Mouse (Mus musculus) spleen, embryonic (tissue): ENCODE results near the gene Uqcc1.

Experiments used
- CTCF ChIA-PET: fragments of 350-600 bp; sonication (Branson Sonifier 250); formaldehyde crosslinking; loops from one replicate; lab custom pipeline; 2022; lab: Charles Lee

Uqcc1 gene

GRCm38 (mm10) chr2:155939897-155940529 is 9.9 kb upstream of the Uqcc1 start:
- CTCF ChIA-PET = no interaction called here

- CTCF ChIA-PET = interaction anchor here (0.6 kb wide), 1 partner anchor 68 kb away, joined by 3 read pairs; no protein-coding TSS in a partner anchor
These were observed 1.3 kb downstream of the Uqcc1 start for GRCm38 (mm10) chr2:155928711-155929345.

GRCm38 (mm10) chr2:155925213-155925612 is 4.9 kb downstream of the Uqcc1 start:
- CTCF ChIA-PET = interaction anchor here (0.6 kb wide), 1 partner anchor 138 kb away, joined by 3 read pairs; no protein-coding TSS in a partner anchor

GRCm38 (mm10) chr2:155923143-155923542 is 7.0 kb downstream of the Uqcc1 start:
- CTCF ChIA-PET = no interaction called here

GRCm38 (mm10) chr2:155914684-155915083 is 15.4 kb downstream of the Uqcc1 start:
- CTCF ChIA-PET = interaction anchor here (0.5 kb wide), 1 partner anchor 436 kb away, joined by 3 read pairs; no protein-coding TSS in a partner anchor

- CTCF ChIA-PET = interaction anchor here (0.6 kb wide), 1 partner anchor 849 kb away, joined by 6 read pairs; no protein-coding TSS in a partner anchor
These were observed 26.5 kb downstream of the Uqcc1 start for GRCm38 (mm10) chr2:155903632-155904008.

GRCm38 (mm10) chr2:155902989-155903631 is 27.0 kb downstream of the Uqcc1 start:
- CTCF ChIA-PET = interaction anchor here (0.6 kb wide), 1 partner anchor 848 kb away, joined by 6 read pairs; no protein-coding TSS in a partner anchor

- CTCF ChIA-PET = no interaction called here
These were observed 34.9 kb downstream of the Uqcc1 start for GRCm38 (mm10) chr2:155895046-155895735.

- CTCF ChIA-PET = no interaction called here
These were observed 35.6 kb downstream of the Uqcc1 start for GRCm38 (mm10) chr2:155894307-155895045.

GRCm38 (mm10) chr2:155886776-155887175 is 43.3 kb downstream of the Uqcc1 start:
- CTCF ChIA-PET = no interaction called here

- CTCF ChIA-PET = no interaction called here
These were observed 44.8 kb downstream of the Uqcc1 start for GRCm38 (mm10) chr2:155885271-155885697.

- CTCF ChIA-PET = no interaction called here
These were observed 48.0 kb downstream of the Uqcc1 start for GRCm38 (mm10) chr2:155882087-155882486.

GRCm38 (mm10) chr2:155878964-155879876 is 50.9 kb downstream of the Uqcc1 start:
- CTCF ChIA-PET = no interaction called here

GRCm38 (mm10) chr2:155873636-155874035 is 56.5 kb downstream of the Uqcc1 start:
- CTCF ChIA-PET = no interaction called here

GRCm38 (mm10) chr2:155872930-155873507 is 57.1 kb downstream of the Uqcc1 start:
- CTCF ChIA-PET = no interaction called here

GRCm38 (mm10) chr2:155872486-155872885 is 57.6 kb downstream of the Uqcc1 start:
- CTCF ChIA-PET = interaction anchor here (0.5 kb wide), 1 partner anchor 9 kb away, joined by 14 read pairs; no protein-coding TSS in a partner anchor

- CTCF ChIA-PET = interaction anchor here (0.7 kb wide), 1 partner anchor 657 kb away, joined by 4 read pairs; no protein-coding TSS in a partner anchor
These were observed 60.3 kb downstream of the Uqcc1 start for GRCm38 (mm10) chr2:155869772-155870171.

- CTCF ChIA-PET = interaction anchor here (0.6 kb wide), 1 partner anchor 301 kb away, joined by 7 read pairs; no protein-coding TSS in a partner anchor
These were observed 61.8 kb downstream of the Uqcc1 start for GRCm38 (mm10) chr2:155868320-155868719.

- CTCF ChIA-PET = interaction anchor here (0.7 kb wide), 1 partner anchor 9 kb away, joined by 14 read pairs; no protein-coding TSS in a partner anchor
These were observed 66.7 kb downstream of the Uqcc1 start for GRCm38 (mm10) chr2:155863301-155863867.
